Mouse (Mus musculus) stomach, embryonic 16.5 days (tissue): ENCODE measurements around the gene Fxyd5. TPM values are rescaled to one million over a fixed set of nuclear protein-coding genes. Genes with fewer than 3 reads are reported as not detected.

ENCODE experiments used
- ATAC-seq: fragments of 200-750 bp; cut with Nextera tagmentation; 2 replicates; pipeline ENCODE4 v1.8.0; 2017; ENCODE audit warnings: moderate number of reproducible peaks, moderate TSS enrichment; ENCODE audit not compliant: insufficient read depth, low FRiP score
- H3K27ac ChIP-seq: fragments of 300-500 bp; sonication (generic); 2 replicates; pipeline ENCODE4 v1.5.1; 2014; ENCODE audit warnings: low read length
- H3K27me3 ChIP-seq: fragments of 300-500 bp; sonication (generic); 2 replicates; pipeline ENCODE4 v1.6.1; 2014; ENCODE audit warnings: low read length, control low read depth, mixed read lengths; ENCODE audit not compliant: control insufficient read depth, insufficient read depth
- H3K36me3 ChIP-seq: fragments of 300-500 bp; sonication (generic); 2 replicates; pipeline ENCODE4 v1.6.1; 2014; ENCODE audit warnings: low read length; ENCODE audit not compliant: control insufficient read depth, insufficient read depth
- H3K4me1 ChIP-seq: fragments of 300-500 bp; sonication (generic); 2 replicates; pipeline ENCODE4 v1.6.1; 2014; ENCODE audit warnings: low read length, control low read depth, mixed read lengths; ENCODE audit not compliant: control insufficient read depth, insufficient read depth
- H3K4me2 ChIP-seq: fragments of 300-500 bp; sonication (generic); 2 replicates; pipeline ENCODE4 v1.6.1; 2014; ENCODE audit warnings: low read depth, low read length, mixed read lengths
- H3K4me3 ChIP-seq: fragments of 300-500 bp; sonication (generic); replicated peaks from 2 replicates; pipeline ENCODE4 v1.5.1; 2014; ENCODE audit warnings: mild to moderate bottlenecking, low read length
- H3K9ac ChIP-seq: fragments of 300-500 bp; sonication (generic); 2 replicates; pipeline ENCODE4 v1.6.1; 2014; ENCODE audit warnings: low read length
- H3K9me3 ChIP-seq: fragments of 300-500 bp; sonication (generic); replicated peaks from 2 replicates; pipeline ENCODE4 v1.6.1; 2016; ENCODE audit warnings: low read length, control low read depth; ENCODE audit not compliant: control insufficient read depth
- WGBS: fragments of 180-500 bp; shearing (Covaris S2); extraction: QIAGEN DNeasy Blood & Tissue Kit; methylation state at CpG from one replicate; pipeline ENCODE4 v1.1.7; 2014; 5-methylcytosine and 5-hydroxymethylcytosine counted together
- polyA plus RNA-seq: library from polyadenylated mRNA; unstranded; fragments of >200 nt; fragmentation: Nextera tagmentation; extraction: Ambion mirVana; gene quantifications from 2 replicates; pipeline ENCODE4 v1.2.1, GENCODE M21; 2015

Gene Fxyd5
- polyA plus RNA-seq, 1 experiment from 2014 or later: 28.0 TPM

- WGBS: 25% methylated on average over 9 of the region's 9 CpGs
- peak overlapping the region; percentile 89 for H3K27ac ChIP-seq
- H3K27me3 ChIP-seq: no peaks in the 10 kb centered on the region
- H3K9ac ChIP-seq: no peak overlapping the region
- peak overlapping the region; percentile 28 for H3K4me3 ChIP-seq
- peaks cover 21% of the 10 kb centered on the region for H3K4me1 ChIP-seq
- no peaks in the 10 kb centered on the region for H3K36me3 ChIP-seq
- no peaks in the 10 kb centered on the region for H3K9me3 ChIP-seq
- no peak for ATAC-seq
- H3K4me2 ChIP-seq: peak overlapping the region; percentile 53
Observed at GRCm38 (mm10) chr7:31072326-31072725, 30.0 kb upstream of the Fxyd5 start.

DNA sequence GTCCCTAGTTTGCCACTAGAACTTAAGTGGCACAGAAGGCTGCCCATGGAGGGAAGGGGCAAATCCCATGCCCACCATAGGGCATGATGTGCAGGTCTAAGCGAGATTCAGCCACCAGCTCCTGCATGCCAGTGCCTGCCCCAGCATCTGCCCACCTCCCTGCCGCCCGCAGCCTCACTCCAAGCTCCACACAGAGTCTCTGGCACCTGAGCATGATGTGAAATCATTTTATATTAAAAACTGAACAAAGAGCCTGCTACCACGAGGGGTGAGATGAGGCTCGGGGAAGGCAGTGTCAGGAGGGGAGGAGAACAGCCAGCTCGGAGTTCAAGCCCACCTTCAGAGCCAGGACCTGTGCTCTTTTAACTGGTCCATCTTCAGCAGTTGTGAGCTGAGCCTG lies 28.0 kb upstream of the Fxyd5 start:
- no peak overlapping the region for H3K4me3 ChIP-seq
- no peaks in the 10 kb centered on the region for H3K27me3 ChIP-seq
- no peak overlapping the region for H3K27ac ChIP-seq
- H3K9me3 ChIP-seq: no peaks in the 10 kb centered on the region
- 72% methylated on average over 6 of the region's 6 CpGs for WGBS
- no peaks in the 10 kb centered on the region for H3K36me3 ChIP-seq
- no peak overlapping the region; the same call in none of the 2 replicates for H3K9ac ChIP-seq
- ATAC-seq: no peak
- H3K4me1 ChIP-seq: peaks cover 22% of the 10 kb centered on the region
- H3K4me2 ChIP-seq: no peak overlapping the region

DNA sequence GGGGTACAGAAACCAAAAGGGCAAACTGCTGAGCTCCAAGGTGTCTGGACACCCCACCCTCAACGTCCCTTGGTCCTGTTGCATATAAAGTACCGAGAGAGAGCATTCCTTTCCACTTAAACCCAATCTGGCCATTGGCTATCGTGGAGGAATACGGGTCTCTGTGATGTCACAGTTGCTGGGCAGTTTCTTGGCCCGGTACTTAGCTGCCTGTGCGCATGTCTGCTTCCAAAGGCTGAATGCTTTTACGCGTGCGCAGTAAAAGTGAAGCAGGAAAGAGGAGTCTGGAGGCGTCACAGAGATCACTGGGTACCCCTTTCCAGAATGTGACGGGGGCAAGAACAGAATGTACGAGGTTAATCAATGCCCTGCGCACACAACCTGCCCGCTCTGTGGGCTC lies 27.2 kb upstream of the Fxyd5 start:
- WGBS: 85% methylated on average over 14 of the region's 14 CpGs

GRCm38 (mm10) chr7:31067836-31068235 lies 25.6 kb upstream of the Fxyd5 start:
- Histone ChIP-seq H3K4me3 (no peak overlapping the region), H3K9ac (peak overlapping the region; percentile 40), H3K4me2 (no peak overlapping the region), H3K9me3 (no peaks in the 10 kb centered on the region), H3K4me1 (peaks cover 17% of the 10 kb centered on the region), H3K36me3 (no peaks in the 10 kb centered on the region), H3K27ac (peak overlapping the region; percentile 66), H3K27me3 (no peaks in the 10 kb centered on the region)
- peak; percentile 46 for ATAC-seq
- WGBS: 31% methylated on average over 5 of the region's 5 CpGs

More for the DNA sequence above, 27.2 kb upstream of the Fxyd5 start:
- H3K27me3 ChIP-seq: no peaks in the 10 kb centered on the region
- H3K9ac ChIP-seq: no peak overlapping the region
- H3K9me3 ChIP-seq: no peaks in the 10 kb centered on the region
- ATAC-seq: no peak
- H3K27ac ChIP-seq: no peak overlapping the region
- H3K36me3 ChIP-seq: no peaks in the 10 kb centered on the region
- H3K4me2 ChIP-seq: no peak overlapping the region
- H3K4me3 ChIP-seq: no peak overlapping the region
- peaks cover 22% of the 10 kb centered on the region for H3K4me1 ChIP-seq

GRCm38 (mm10) chr7:31063074-31063560 lies 20.8 kb upstream of the Fxyd5 start:
- no peaks in the 10 kb centered on the region for H3K9me3 ChIP-seq
- no peak overlapping the region for H3K9ac ChIP-seq
- H3K27ac ChIP-seq: no peak overlapping the region
- no peaks in the 10 kb centered on the region for H3K27me3 ChIP-seq
- 84% methylated on average over 12 of the region's 12 CpGs for whole genome bisulfite sequencing
- ATAC-seq: no peak
- no peaks in the 10 kb centered on the region for H3K36me3 ChIP-seq
- H3K4me1 ChIP-seq: peaks cover 7% of the 10 kb centered on the region; the same call in 1 of the 2 replicates
- no peak overlapping the region for H3K4me2 ChIP-seq
- no peak overlapping the region for H3K4me3 ChIP-seq

- no peak for ATAC-seq
- no peak overlapping the region for H3K4me2 ChIP-seq
Observed at GRCm38 (mm10) chr7:31060621-31061010, 18.3 kb upstream of the Fxyd5 start.

DNA sequence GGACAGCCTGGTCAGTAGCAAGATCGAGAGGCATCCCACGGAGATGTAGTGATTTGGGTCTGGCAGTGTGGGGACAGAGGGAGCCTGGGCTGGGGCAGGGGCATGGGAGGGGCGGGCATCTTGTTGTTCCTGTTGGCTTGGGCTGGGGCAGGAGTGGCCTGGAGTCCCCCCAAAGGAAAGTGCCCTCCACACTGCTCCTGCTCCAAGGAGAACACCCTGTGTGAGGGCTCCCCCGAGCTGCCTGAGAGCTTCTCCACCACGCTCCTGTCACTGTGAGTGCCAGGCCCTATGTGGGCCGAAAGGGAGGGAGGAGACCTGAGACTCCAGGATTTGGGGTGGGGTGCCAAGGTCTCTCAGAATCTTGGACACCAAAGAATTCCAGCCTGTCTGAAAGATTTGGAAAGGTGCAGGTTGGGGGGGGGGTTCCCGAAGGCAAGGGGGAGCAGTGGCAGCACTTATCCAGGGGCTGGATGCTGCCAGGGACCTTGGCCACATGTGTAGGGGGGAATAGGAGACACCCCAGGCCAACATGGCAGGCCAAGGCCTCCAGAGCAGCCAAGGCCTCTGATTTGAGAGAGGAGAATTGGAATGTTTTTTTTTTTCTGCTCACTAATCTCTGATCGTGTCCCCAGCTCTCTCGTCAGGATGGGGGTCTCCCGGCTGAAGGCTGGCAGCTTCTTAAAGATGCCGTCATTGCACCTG lies 17.8 kb upstream of the Fxyd5 start:
- peaks cover 5% of the 10 kb centered on the region; the same call in 1 of the 2 replicates for H3K4me1 ChIP-seq
- no peak overlapping the region for H3K4me2 ChIP-seq
- no peaks in the 10 kb centered on the region for H3K27me3 ChIP-seq
- no peaks in the 10 kb centered on the region for H3K9me3 ChIP-seq
- no peak overlapping the region for H3K4me3 ChIP-seq
- no peak for ATAC-seq
- H3K36me3 ChIP-seq: no peaks in the 10 kb centered on the region
- 72% methylated on average over 11 of the region's 11 CpGs for WGBS
- no peak overlapping the region for H3K27ac ChIP-seq
- H3K9ac ChIP-seq: peak overlapping the region; percentile 26; the same call in 1 of the 2 replicates

More at GRCm38 (mm10) chr7:31060621-31061010, 18.3 kb upstream of the Fxyd5 start:
- Histone ChIP-seq H3K9ac (no peak overlapping the region), H3K9me3 (no peaks in the 10 kb centered on the region), H3K4me1 (peaks cover 5% of the 10 kb centered on the region; the same call in 1 of the 2 replicates), H3K27me3 (no peaks in the 10 kb centered on the region), H3K4me3 (no peak overlapping the region), H3K36me3 (no peaks in the 10 kb centered on the region), H3K27ac (no peak overlapping the region)
- WGBS: 88% methylated on average over 7 of the region's 7 CpGs

GRCm38 (mm10) chr7:31059108-31059507 lies 16.8 kb upstream of the Fxyd5 start, which contains the start of gene Lgi4:
Lgi4 (plus strand) TSS chr7:31059342.
- Histone ChIP-seq H3K9ac (peak within 1 kb of the TSS; percentile 26; the same call in 1 of the 2 replicates), H3K4me2 (no peak within 1 kb of the TSS), H3K27me3 (no peaks in the 10 kb centered on the region), H3K27ac (no peak within 1 kb of the TSS), H3K36me3 (no peaks in the 10 kb centered on the region), H3K4me1 (peaks cover 10% of the 10 kb centered on the region; the same call in 1 of the 2 replicates), H3K4me3 (no peak within 1 kb of the TSS), H3K9me3 (no peaks in the 10 kb centered on the region)
- ATAC-seq: peak; percentile 41
- 4% methylated on average over 2 of the region's 2 CpGs for WGBS

DNA sequence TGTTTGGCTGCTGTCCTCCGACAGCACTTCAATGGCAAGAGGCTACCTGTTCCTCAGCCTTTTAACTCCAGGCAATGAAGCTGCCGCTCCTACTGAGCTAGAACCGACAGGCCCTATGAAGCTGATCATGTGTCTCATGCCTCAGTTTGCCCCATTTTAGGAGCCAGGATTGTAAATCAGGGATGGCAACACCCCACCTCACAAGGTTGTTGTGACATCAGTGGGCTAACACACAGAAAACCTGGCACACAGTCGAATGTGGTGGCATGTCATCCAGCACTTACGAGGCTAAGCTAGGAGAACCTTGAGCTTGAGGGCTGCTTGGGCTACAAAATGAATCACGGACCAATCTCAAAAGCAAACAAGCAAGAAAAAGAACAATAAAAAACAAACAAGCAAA lies 15.9 kb upstream of the Fxyd5 start:
- H3K27me3 ChIP-seq: peaks cover 5% of the 10 kb centered on the region
- 86% methylated on average over 6 of the region's 6 CpGs for WGBS
- no peak overlapping the region for H3K4me2 ChIP-seq
- H3K36me3 ChIP-seq: no peaks in the 10 kb centered on the region
- no peak overlapping the region for H3K4me3 ChIP-seq
- no peak for ATAC-seq
- H3K9me3 ChIP-seq: no peaks in the 10 kb centered on the region
- H3K27ac ChIP-seq: no peak overlapping the region
- H3K9ac ChIP-seq: no peak overlapping the region
- peaks cover 11% of the 10 kb centered on the region; the same call in 1 of the 2 replicates for H3K4me1 ChIP-seq
